Mouse (Mus musculus): ENCODE measurements at regions not wholly inside any gene's neighbourhood (a gene's known extent, or its start where the extent isn't known, plus 50 kb on each side); places are given as distances from the start of the nearest gene placed in this dataset.

DNA sequence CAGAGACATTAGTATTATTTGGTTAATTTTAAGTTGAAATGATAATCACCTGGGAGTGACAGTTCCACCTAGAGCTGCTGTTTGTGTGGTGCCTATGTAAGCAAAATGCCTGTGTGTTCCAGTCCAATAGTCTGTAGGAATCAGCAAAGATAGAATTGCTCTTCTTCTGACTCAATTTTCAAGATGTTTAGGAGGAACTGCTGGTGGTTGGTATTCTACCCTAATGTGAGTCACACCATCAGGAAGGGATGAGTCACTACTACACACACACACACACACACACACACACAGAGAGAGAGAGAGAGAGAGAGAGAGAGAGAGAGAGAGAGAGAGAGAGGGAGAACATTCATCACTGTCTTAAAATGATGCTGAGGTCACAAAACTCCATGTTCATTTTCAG lies 753.1 kb downstream of the Ets1 start:
- TF ChIP-seq EP300 (IDR thresholded peaks at IDR 0.05; ENCODE audit: low read depth) (no peak), CTCF (IDR thresholded peaks at IDR 0.05; ENCODE audit: low read depth) (no peak)
